Mouse (Mus musculus): ENCODE measurements around the gene Chl1. TPM values are rescaled to one million over a fixed set of nuclear protein-coding genes. Genes with fewer than 3 reads are reported as not detected.

Gene Chl1
- polyA plus RNA-seq, 1 experiment from 2014 or later = 52.5 TPM

- no peak for ATAC-seq (ENCODE audit: low read depth)
Measured at GRCm38 (mm10) chr6:103513621-103514241, 3.3 kb downstream of the Chl1 start.

GRCm38 (mm10) chr6:103514346-103514745 is 4.0 kb downstream of the Chl1 start:
- 15% methylated on average over 1 of the region's 1 CpGs for WGBS
- Histone ChIP-seq H3K4me3 (peak overlapping the region; percentile 56), H3K4me1 (replicated peaks) (peaks cover 60% of the 10 kb centered on the region), H3K27ac (replicated peaks) (peak overlapping the region; percentile 95; the same call in 1 of the 2 replicates), H3K9ac (peak overlapping the region; percentile 89; the same call in 1 of the 2 replicates), H3K9me3 (no peaks in the 10 kb centered on the region), H3K4me2 (peak overlapping the region; percentile 64), H3K36me3 (no peaks in the 10 kb centered on the region), H3K27me3 (peaks cover 5% of the 10 kb centered on the region)
- ATAC-seq (ENCODE audit: low read depth) = no peak

More at GRCm38 (mm10) chr6:103513621-103514241, 3.3 kb downstream of the Chl1 start:
- H3K9me3 ChIP-seq = no peaks in the 10 kb centered on the region
- peaks cover 5% of the 10 kb centered on the region for H3K27me3 ChIP-seq
- peak overlapping the region; percentile 56 for H3K4me3 ChIP-seq
- H3K27ac ChIP-seq (replicated peaks) = peak overlapping the region; percentile 95
- H3K36me3 ChIP-seq = no peaks in the 10 kb centered on the region
- H3K9ac ChIP-seq = peak overlapping the region; percentile 89
- H3K4me1 ChIP-seq (replicated peaks) = peaks cover 61% of the 10 kb centered on the region
- WGBS = 45% methylated on average over 8 of the region's 8 CpGs
- peak overlapping the region; percentile 64 for H3K4me2 ChIP-seq

- Histone ChIP-seq H3K4me3 (no peak overlapping the region; the same call in 1 of the 2 replicates), H3K4me2 (peak overlapping the region; percentile 64), H3K9me3 (no peaks in the 10 kb centered on the region), H3K27me3 (peaks cover 2% of the 10 kb centered on the region), H3K9ac (no peak overlapping the region), H3K27ac (replicated peaks) (no peak overlapping the region), H3K36me3 (no peaks in the 10 kb centered on the region), H3K4me1 (replicated peaks) (peaks cover 56% of the 10 kb centered on the region)
- WGBS = 38% methylated on average over 1 of the region's 1 CpGs
- ATAC-seq (ENCODE audit: low read depth) = no peak
Measured at GRCm38 (mm10) chr6:103514756-103515155, 4.4 kb downstream of the Chl1 start.

GRCm38 (mm10) chr6:103519596-103519995 is 9.2 kb downstream of the Chl1 start:
- no peak overlapping the region for H3K4me3 ChIP-seq
- no peaks in the 10 kb centered on the region for H3K9me3 ChIP-seq
- no peak overlapping the region for H3K9ac ChIP-seq
- ATAC-seq (ENCODE audit: low read depth) = no peak
- H3K27me3 ChIP-seq = no peaks in the 10 kb centered on the region
- no peak overlapping the region for H3K27ac ChIP-seq (replicated peaks)
- H3K4me2 ChIP-seq = no peak overlapping the region
- H3K36me3 ChIP-seq = no peaks in the 10 kb centered on the region
- peaks cover 25% of the 10 kb centered on the region for H3K4me1 ChIP-seq (replicated peaks)
- 70% methylated on average over 2 of the region's 2 CpGs for WGBS

GRCm38 (mm10) chr6:103525326-103526024 is 15.1 kb downstream of the Chl1 start:
- H3K9me3 ChIP-seq = no peaks in the 10 kb centered on the region
- ATAC-seq (ENCODE audit: low read depth) = no peak
- no peaks in the 10 kb centered on the region for H3K27me3 ChIP-seq
- H3K27ac ChIP-seq (replicated peaks) = no peak overlapping the region
- H3K4me3 ChIP-seq = no peak overlapping the region
- H3K36me3 ChIP-seq = no peaks in the 10 kb centered on the region
- H3K4me1 ChIP-seq (replicated peaks) = peaks cover 17% of the 10 kb centered on the region
- no peak overlapping the region for H3K4me2 ChIP-seq
- H3K9ac ChIP-seq = no peak overlapping the region
- WGBS = 86% methylated on average over 2 of the region's 2 CpGs

- 83% methylated on average over 8 of the region's 8 CpGs for WGBS
- Histone ChIP-seq H3K9me3 (no peaks in the 10 kb centered on the region), H3K4me1 (replicated peaks) (peaks cover 6% of the 10 kb centered on the region; the same call in 1 of the 2 replicates), H3K36me3 (no peaks in the 10 kb centered on the region), H3K27me3 (no peaks in the 10 kb centered on the region), H3K4me2 (no peak overlapping the region), H3K27ac (replicated peaks) (peak overlapping the region; percentile 23; the same call in 1 of the 2 replicates), H3K4me3 (no peak overlapping the region), H3K9ac (no peak overlapping the region)
- ATAC-seq (ENCODE audit: low read depth) = no peak
Measured at GRCm38 (mm10) chr6:103526945-103527777, 16.8 kb downstream of the Chl1 start.

- H3K9me3 ChIP-seq = no peaks in the 10 kb centered on the region
- no peak overlapping the region for H3K9ac ChIP-seq
- ATAC-seq (ENCODE audit: low read depth) = no peak
- no peaks in the 10 kb centered on the region for H3K27me3 ChIP-seq
- no peaks in the 10 kb centered on the region for H3K36me3 ChIP-seq
- 0 out of 2 replicates have a peak overlapping the region, but pooled peaks have one; percentile 6 for H3K27ac ChIP-seq (replicated peaks)
- H3K4me3 ChIP-seq = no peak overlapping the region
- H3K4me2 ChIP-seq = no peak overlapping the region
- peaks cover 4% of the 10 kb centered on the region for H3K4me1 ChIP-seq (replicated peaks)
Measured at GRCm38 (mm10) chr6:103533048-103533447, 22.7 kb downstream of the Chl1 start.

- ATAC-seq (ENCODE audit: low read depth) = no peak
- H3K27ac ChIP-seq (replicated peaks) = no peak overlapping the region
- no peak overlapping the region for H3K9ac ChIP-seq
- 88% methylated on average over 2 of the region's 2 CpGs for WGBS
- no peaks in the 10 kb centered on the region for H3K36me3 ChIP-seq
- no peaks in the 10 kb centered on the region for H3K27me3 ChIP-seq
- H3K4me3 ChIP-seq = no peak overlapping the region
- no peaks in the 10 kb centered on the region for H3K9me3 ChIP-seq
- H3K4me1 ChIP-seq (replicated peaks) = peaks cover 4% of the 10 kb centered on the region
- no peak overlapping the region for H3K4me2 ChIP-seq
Measured at GRCm38 (mm10) chr6:103534027-103534426, 23.6 kb downstream of the Chl1 start.

GRCm38 (mm10) chr6:103542576-103542975 is 32.2 kb downstream of the Chl1 start:
- no peak for ATAC-seq (ENCODE audit: low read depth)
- Histone ChIP-seq H3K9ac (no peak overlapping the region), H3K36me3 (no peaks in the 10 kb centered on the region), H3K27ac (replicated peaks) (no peak overlapping the region), H3K4me3 (no peak overlapping the region), H3K4me2 (no peak overlapping the region), H3K27me3 (no peaks in the 10 kb centered on the region), H3K9me3 (no peaks in the 10 kb centered on the region), H3K4me1 (replicated peaks) (peaks cover 20% of the 10 kb centered on the region)
- 46% methylated on average over 2 of the region's 2 CpGs for WGBS

GRCm38 (mm10) chr6:103543753-103544152 is 33.4 kb downstream of the Chl1 start:
- WGBS = 19% methylated on average over 1 of the region's 1 CpGs
- no peak overlapping the region for H3K27ac ChIP-seq (replicated peaks)
- no peak overlapping the region for H3K4me2 ChIP-seq
- peaks cover 20% of the 10 kb centered on the region for H3K4me1 ChIP-seq (replicated peaks)
- H3K9ac ChIP-seq = no peak overlapping the region
- H3K9me3 ChIP-seq = no peaks in the 10 kb centered on the region
- H3K36me3 ChIP-seq = no peaks in the 10 kb centered on the region
- H3K4me3 ChIP-seq = no peak overlapping the region
- H3K27me3 ChIP-seq = no peaks in the 10 kb centered on the region
- no peak for ATAC-seq (ENCODE audit: low read depth)

GRCm38 (mm10) chr6:103546314-103546713 is 35.9 kb downstream of the Chl1 start:
- WGBS = 58% methylated on average over 3 of the region's 3 CpGs
- no peaks in the 10 kb centered on the region for H3K27me3 ChIP-seq
- H3K36me3 ChIP-seq = no peaks in the 10 kb centered on the region
- ATAC-seq (ENCODE audit: low read depth) = no peak
- H3K9ac ChIP-seq = no peak overlapping the region
- no peak overlapping the region for H3K4me3 ChIP-seq
- H3K4me1 ChIP-seq (replicated peaks) = peaks cover 20% of the 10 kb centered on the region
- H3K9me3 ChIP-seq = no peaks in the 10 kb centered on the region
- H3K27ac ChIP-seq (replicated peaks) = no peak overlapping the region
- H3K4me2 ChIP-seq = no peak overlapping the region

- Histone ChIP-seq H3K36me3 (no peaks in the 10 kb centered on the region), H3K4me1 (replicated peaks) (peaks cover 7% of the 10 kb centered on the region; the same call in 1 of the 2 replicates), H3K4me2 (no peak overlapping the region), H3K27me3 (no peaks in the 10 kb centered on the region), H3K9ac (no peak overlapping the region), H3K27ac (replicated peaks) (no peak overlapping the region), H3K4me3 (no peak overlapping the region), H3K9me3 (no peaks in the 10 kb centered on the region)
- WGBS = 88% methylated on average over 4 of the region's 4 CpGs
- ATAC-seq (ENCODE audit: low read depth) = no peak
Measured at GRCm38 (mm10) chr6:103549929-103550328, 39.5 kb downstream of the Chl1 start.

All from neural tube, embryonic 13.5 days (tissue).